Mouse (Mus musculus): Measurements from ENCODE around the gene Nsg2. TPM values are rescaled to one million over a fixed set of nuclear protein-coding genes. Genes with fewer than 3 reads are reported as not detected.

Nsg2 gene
- polyA plus RNA-seq, 2 experiments, result 3.2 to 17.5 TPM

DNA sequence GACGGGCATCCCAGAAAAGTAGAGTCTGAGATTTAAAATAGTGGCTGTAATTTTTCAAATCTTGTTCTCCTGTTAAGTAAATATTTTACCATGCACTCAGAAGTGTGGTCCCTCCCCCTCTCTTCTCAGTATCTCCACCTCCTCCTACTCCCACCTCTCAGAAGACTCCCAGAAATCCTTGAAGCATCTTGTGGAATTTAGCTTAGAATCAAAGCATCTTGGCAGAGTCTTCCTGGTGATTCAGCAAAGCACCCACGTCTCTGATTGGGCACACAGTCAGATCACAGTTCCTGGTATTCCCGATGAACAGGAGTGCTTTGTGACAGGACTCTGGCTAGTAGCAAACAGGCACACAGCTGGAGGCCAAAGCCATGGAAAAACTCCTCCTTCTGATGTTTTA is 83.2 kb downstream of the Nsg2 start:
- WGBS, result 71% methylated on average over 3 of the region's 3 CpGs
- ATAC-seq (ENCODE audit: low FRiP score, low read depth) (no peak), DNase-seq (ENCODE audit: low spot score) (no peak)
- TF ChIP-seq POLR2A (IDR thresholded peaks at IDR 0.05; ENCODE audit: borderline replicate concordance, extremely low read depth, insufficient read depth, insufficient read length), result no peak
- Histone ChIP-seq H3K9me3 (ENCODE audit: control insufficient read depth, low read length) (no peaks in the 10 kb centered on the region), H3K4me2 (replicated peaks; ENCODE audit: low read depth, low read length, severe bottlenecking) (no peak overlapping the region), H3K9ac (ENCODE audit: low read depth, low read length, severe bottlenecking) (no peak overlapping the region), H3K4me1 (ENCODE audit: control insufficient read depth, insufficient read depth, low read length) (peaks cover 9% of the 10 kb centered on the region; the same call in 1 of the 2 replicates), H3K27ac (replicated peaks; ENCODE audit: low read depth, low read length) (no peak overlapping the region), H3K36me3 (ENCODE audit: control insufficient read depth, insufficient read depth, low read length) (no peaks in the 10 kb centered on the region), H3K27me3 (ENCODE audit: control insufficient read depth, insufficient read depth, low read length) (no peaks in the 10 kb centered on the region), H3K4me3 (replicated peaks; ENCODE audit: low read length) (no peak overlapping the region)

DNA sequence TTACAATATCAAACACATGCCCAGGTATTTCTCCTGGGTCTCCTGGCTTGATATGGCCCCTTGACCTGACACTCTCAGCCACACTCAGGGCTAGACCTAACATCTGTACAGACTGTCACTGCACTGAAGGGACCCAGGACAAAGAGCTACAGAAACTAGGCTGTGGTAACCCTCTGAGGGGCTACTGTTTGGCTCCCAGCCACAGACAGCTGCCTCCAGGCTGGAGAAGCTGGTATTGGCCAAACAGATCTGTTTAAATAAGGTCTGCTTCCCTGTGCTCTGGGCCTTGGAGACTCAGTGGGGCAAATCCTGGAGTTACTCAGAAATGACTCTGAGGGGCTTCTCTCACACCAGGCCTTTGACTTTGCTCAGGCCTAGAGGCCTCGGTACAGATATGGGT is 86.3 kb downstream of the Nsg2 start:
- ATAC-seq (ENCODE audit: low FRiP score, low read depth), result no peak
- no peak overlapping the region for H3K27ac ChIP-seq (replicated peaks; ENCODE audit: low read depth, low read length)
- H3K36me3 ChIP-seq (ENCODE audit: control insufficient read depth, insufficient read depth, low read length), result no peaks in the 10 kb centered on the region
- no peaks in the 10 kb centered on the region for H3K9me3 ChIP-seq (ENCODE audit: control insufficient read depth, low read length)
- no peak overlapping the region for H3K9ac ChIP-seq (ENCODE audit: low read depth, low read length, severe bottlenecking)
- no peaks in the 10 kb centered on the region for H3K27me3 ChIP-seq (ENCODE audit: control insufficient read depth, insufficient read depth, low read length)
- H3K4me3 ChIP-seq (replicated peaks; ENCODE audit: low read length), result no peak overlapping the region
- WGBS, result 80% methylated on average over 1 of the region's 1 CpGs
- H3K4me2 ChIP-seq (replicated peaks; ENCODE audit: low read depth, low read length, severe bottlenecking), result no peak overlapping the region
- peaks cover 9% of the 10 kb centered on the region; the same call in 1 of the 2 replicates for H3K4me1 ChIP-seq (ENCODE audit: control insufficient read depth, insufficient read depth, low read length)
- TF ChIP-seq POLR2A (IDR thresholded peaks at IDR 0.05; ENCODE audit: borderline replicate concordance, extremely low read depth, insufficient read depth, insufficient read length), result no peak
- DNase-seq (ENCODE audit: low spot score), result no peak

DNA sequence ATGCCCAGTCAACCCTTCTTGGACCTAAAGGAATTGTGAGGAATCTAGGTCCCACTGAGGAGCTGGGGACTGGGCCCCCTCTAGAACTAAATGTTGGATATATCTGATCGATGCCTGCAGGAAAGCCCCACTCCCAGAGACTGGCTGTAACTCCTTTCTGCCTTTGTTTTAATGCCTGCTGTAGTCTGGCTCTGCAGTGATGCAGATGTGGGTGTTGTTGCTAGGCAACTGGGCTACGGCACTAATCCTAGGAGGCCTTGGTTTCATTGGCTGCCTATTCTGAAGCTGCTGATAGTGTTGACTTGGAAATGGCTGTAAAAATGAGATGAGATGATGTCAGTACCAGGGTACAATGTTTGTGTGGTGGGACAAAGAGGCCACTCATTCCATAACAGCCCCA is 87.1 kb downstream of the Nsg2 start:
- DNase-seq (ENCODE audit: low spot score) (peak; percentile 69), ATAC-seq (ENCODE audit: low FRiP score, low read depth) (peak; percentile 91)
- TF ChIP-seq POLR2A (IDR thresholded peaks at IDR 0.05; ENCODE audit: borderline replicate concordance, extremely low read depth, insufficient read depth, insufficient read length), result no peak
- 12% methylated on average over 2 of the region's 2 CpGs for WGBS
- H3K4me2 ChIP-seq (replicated peaks; ENCODE audit: low read depth, low read length, severe bottlenecking), result no peak overlapping the region
- peaks cover 9% of the 10 kb centered on the region; the same call in 1 of the 2 replicates for H3K4me1 ChIP-seq (ENCODE audit: control insufficient read depth, insufficient read depth, low read length)
- no peaks in the 10 kb centered on the region for H3K36me3 ChIP-seq (ENCODE audit: control insufficient read depth, insufficient read depth, low read length)
- H3K4me3 ChIP-seq (replicated peaks; ENCODE audit: low read length), result no peak overlapping the region
- H3K9me3 ChIP-seq (ENCODE audit: control insufficient read depth, low read length), result no peaks in the 10 kb centered on the region
- H3K27me3 ChIP-seq (ENCODE audit: control insufficient read depth, insufficient read depth, low read length), result no peaks in the 10 kb centered on the region
- H3K27ac ChIP-seq (replicated peaks; ENCODE audit: low read depth, low read length), result 0 out of 2 replicates have a peak overlapping the region, but pooled peaks have one; percentile 11
- H3K9ac ChIP-seq (ENCODE audit: low read depth, low read length, severe bottlenecking), result no peak overlapping the region

DNA sequence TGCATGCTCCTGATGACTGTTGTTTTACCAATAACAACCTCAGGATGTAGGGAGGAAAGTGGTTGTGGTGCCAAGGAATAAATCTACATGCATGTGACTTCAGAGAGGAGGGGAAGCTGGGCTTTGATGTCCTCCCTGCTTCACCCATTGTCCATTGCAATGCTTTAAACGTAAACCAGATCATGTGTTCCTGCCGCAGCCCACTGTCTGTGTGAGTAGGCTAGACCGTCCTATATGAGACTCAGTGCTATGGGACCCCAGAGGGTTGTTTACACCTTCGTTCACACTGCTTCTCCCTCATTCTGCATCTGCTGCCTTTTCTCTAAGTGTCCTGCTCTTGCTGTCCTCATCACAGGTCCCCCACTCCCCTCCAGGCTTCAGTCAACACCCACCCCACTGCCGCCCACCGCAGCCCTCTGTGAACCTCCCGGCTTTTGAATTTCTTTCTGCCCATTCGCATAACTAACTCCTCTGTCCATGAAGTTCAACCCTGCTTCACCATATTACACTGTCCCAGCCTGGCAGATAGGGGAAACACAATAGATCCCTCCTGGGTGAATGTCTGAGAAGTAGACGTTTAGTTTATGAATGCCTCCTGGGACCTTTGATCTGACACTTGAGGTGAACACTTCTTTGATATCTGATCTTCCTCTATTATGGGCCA is 87.6 kb downstream of the Nsg2 start:
- ATAC-seq (ENCODE audit: low FRiP score, low read depth) (0 out of 2 replicates have a peak, but pooled peaks have one; percentile 12), DNase-seq (ENCODE audit: low spot score) (no peak)
- Histone ChIP-seq H3K36me3 (ENCODE audit: control insufficient read depth, insufficient read depth, low read length) (no peaks in the 10 kb centered on the region), H3K4me2 (replicated peaks; ENCODE audit: low read depth, low read length, severe bottlenecking) (no peak overlapping the region), H3K27ac (replicated peaks; ENCODE audit: low read depth, low read length) (no peak overlapping the region), H3K4me1 (ENCODE audit: control insufficient read depth, insufficient read depth, low read length) (peaks cover 9% of the 10 kb centered on the region; the same call in 1 of the 2 replicates), H3K9me3 (ENCODE audit: control insufficient read depth, low read length) (no peaks in the 10 kb centered on the region), H3K4me3 (replicated peaks; ENCODE audit: low read length) (no peak overlapping the region), H3K27me3 (ENCODE audit: control insufficient read depth, insufficient read depth, low read length) (no peaks in the 10 kb centered on the region), H3K9ac (ENCODE audit: low read depth, low read length, severe bottlenecking) (no peak overlapping the region)
- TF ChIP-seq POLR2A (IDR thresholded peaks at IDR 0.05; ENCODE audit: borderline replicate concordance, extremely low read depth, insufficient read depth, insufficient read length), result no peak
- WGBS, result 65% methylated on average over 9 of the region's 9 CpGs

DNA sequence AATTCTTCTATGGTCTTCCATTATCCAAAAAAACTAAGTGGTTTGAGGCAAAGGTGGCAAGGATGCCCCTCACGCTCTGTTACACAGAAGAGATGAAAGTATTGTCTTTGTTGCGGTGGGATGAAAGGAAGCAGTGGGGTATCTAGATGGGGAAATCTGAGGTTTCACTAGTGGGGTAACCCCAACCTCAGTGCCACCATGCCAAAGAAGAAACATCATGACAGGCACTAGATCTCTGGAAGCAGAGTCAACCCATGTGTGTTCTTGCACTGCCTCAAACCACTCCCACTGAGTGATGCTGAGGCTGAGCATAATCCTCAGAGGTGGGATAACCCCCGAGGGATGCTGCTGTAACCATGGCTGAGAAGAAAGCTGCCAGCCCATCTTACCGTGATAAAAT is 95.5 kb downstream of the Nsg2 start:
- Histone ChIP-seq H3K9me3 (ENCODE audit: control insufficient read depth, low read length) (no peaks in the 10 kb centered on the region), H3K4me2 (replicated peaks; ENCODE audit: low read depth, low read length, severe bottlenecking) (no peak overlapping the region), H3K27me3 (ENCODE audit: control insufficient read depth, insufficient read depth, low read length) (no peaks in the 10 kb centered on the region), H3K9ac (ENCODE audit: low read depth, low read length, severe bottlenecking) (no peak overlapping the region), H3K27ac (replicated peaks; ENCODE audit: low read depth, low read length) (no peak overlapping the region), H3K4me3 (replicated peaks; ENCODE audit: low read length) (no peak overlapping the region), H3K4me1 (ENCODE audit: control insufficient read depth, insufficient read depth, low read length) (0 out of 2 replicates have a peak, but pooled peaks cover 5% of the 10 kb centered on the region), H3K36me3 (ENCODE audit: control insufficient read depth, insufficient read depth, low read length) (no peaks in the 10 kb centered on the region)
- TF ChIP-seq POLR2A (IDR thresholded peaks at IDR 0.05; ENCODE audit: borderline replicate concordance, extremely low read depth, insufficient read depth, insufficient read length), result no peak
- WGBS, result 72% methylated on average over 4 of the region's 4 CpGs
- DNase-seq (ENCODE audit: low spot score) (no peak), ATAC-seq (ENCODE audit: low FRiP score, low read depth) (no peak)

Measured in limb, embryonic 14.5 days (tissue).